In the genomic region with DNA sequence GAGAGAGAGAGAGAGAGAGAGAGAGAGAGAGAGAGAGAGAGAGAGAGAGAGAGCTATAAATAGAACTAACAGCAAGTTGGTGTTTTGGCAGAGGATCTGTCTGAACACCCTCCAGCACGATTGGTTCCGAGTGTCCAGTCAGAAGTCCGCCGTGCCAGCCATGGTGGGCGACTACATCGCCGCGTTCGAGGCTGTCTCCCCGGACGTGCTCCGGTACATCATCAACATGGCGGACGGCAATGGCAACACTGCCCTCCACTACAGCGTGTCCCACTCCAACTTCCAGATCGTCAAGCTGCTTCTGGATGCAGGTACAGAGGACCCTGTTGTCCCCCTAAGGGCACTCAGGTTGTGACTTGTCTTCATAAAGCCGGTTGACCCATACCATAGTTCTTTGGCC, we compare ENCODE assay signal across 18 mouse cellular contexts.
DNase-seq lines count a peak whose midpoint lies in the region; ATAC-seq and TF ChIP-seq lines count a peak whose summit lies in the region.
"Had no signal": no experiment of that assay in that cellular context is flagged by ENCODE, and none has a peak within 500 bp of the region (broad histone marks: within the 10 kb centered on the region; RNA-seq: fewer than 3 reads in every experiment).

No protein-coding gene starts in this region.

- no peaks in the 10 kb centered on the region for H3K9me3 ChIP-seq in heart, embryonic 10.5 days
- H3K9me3 ChIP-seq in heart, postnatal 0 days (replicated peaks; ENCODE audit: control insufficient read depth, low read length) = no peaks in the 10 kb centered on the region
- no peaks in the 10 kb centered on the region for H3K9me3 ChIP-seq in forebrain, postnatal 0 days (ENCODE audit: low read length)
- H3K9me3 ChIP-seq: embryonic facial prominence, embryonic 13.5 days; forebrain, embryonic 12.5 days; hindbrain, embryonic 15.5 days had no signal

- H3K27me3 ChIP-seq in heart, embryonic 10.5 days (ENCODE audit: insufficient read depth, poor library complexity, severe bottlenecking) = no peaks in the 10 kb centered on the region
- H3K27me3 ChIP-seq in heart, postnatal 0 days (ENCODE audit: control insufficient read depth, insufficient read depth, low read length) = no peaks in the 10 kb centered on the region
- no peaks in the 10 kb centered on the region for H3K27me3 ChIP-seq in forebrain, postnatal 0 days (ENCODE audit: insufficient read depth, low read length)
- H3K27me3 ChIP-seq: CH12.LX; embryonic facial prominence, embryonic 13.5 days; forebrain, embryonic 12.5 days; hindbrain, embryonic 15.5 days had no signal

- H3K36me3 ChIP-seq in heart, embryonic 10.5 days = peaks cover 94% of the 10 kb centered on the region
- H3K36me3 ChIP-seq in heart, postnatal 0 days (replicated peaks; ENCODE audit: control insufficient read depth, insufficient read depth, low read length) = peaks cover 66% of the 10 kb centered on the region
- H3K36me3 ChIP-seq in forebrain, postnatal 0 days (ENCODE audit: insufficient read depth) = no peaks in the 10 kb centered on the region; the same call in 1 of the 2 replicates
- H3K36me3 ChIP-seq: forebrain, embryonic 12.5 days; hindbrain, embryonic 15.5 days had no signal

- no peak for DNase-seq in heart, embryonic 10.5 days (ENCODE audit: low spot score)
- no peak for DNase-seq in heart, postnatal 25 days (ENCODE audit: low spot score)
- DNase-seq in heart, postnatal 0 days (ENCODE audit: low spot score) = peak; percentile 51
- DNase-seq in heart, adult 18-20 months = no peak
- peak; percentile 36 for DNase-seq in NIH3T3 (ENCODE audit: low read depth)
- no peak for DNase-seq in adrenal gland, adult 2 months
- DNase-seq in forebrain, postnatal 0 days = no peak
- DNase-seq: cerebellum, adult 11-12 months; cerebellum, adult 9-10 months; cerebellum, postnatal 36 days; gastrocnemius, postnatal 14 days; kidney, adult 2 months had no signal

- intact Hi-C loops in heart, postnatal 25 days (cut with DNase I) = no loop called here

- H3K9ac ChIP-seq in heart, postnatal 0 days (replicated peaks; ENCODE audit: low read depth, low read length) = no peak overlapping the region
- H3K9ac ChIP-seq in forebrain, postnatal 0 days = no peak overlapping the region
- H3K9ac ChIP-seq: embryonic facial prominence, embryonic 13.5 days; forebrain, embryonic 12.5 days; hindbrain, embryonic 15.5 days had no signal

- no peak for ATAC-seq in heart, postnatal 0 days (ENCODE audit: insufficient read depth, low read depth)
- ATAC-seq in forebrain, postnatal 0 days = no peak
- ATAC-seq: forebrain, embryonic 16.5 days; intestine, embryonic 16.5 days had no signal

- 91% methylated on average over 17 of the region's 17 CpGs for WGBS in heart, embryonic 10.5 days
- WGBS in heart, postnatal 0 days = 72% methylated on average over 17 of the region's 17 CpGs
- 98% methylated on average over 17 of the region's 17 CpGs for WGBS in forebrain, postnatal 0 days

- no peak overlapping the region for H3K4me2 ChIP-seq in heart, postnatal 0 days (ENCODE audit: low read depth, low read length)
- no peak overlapping the region for H3K4me2 ChIP-seq in forebrain, postnatal 0 days (ENCODE audit: low read depth)
- H3K4me2 ChIP-seq: embryonic facial prominence, embryonic 13.5 days; forebrain, embryonic 12.5 days; hindbrain, embryonic 15.5 days had no signal

- TF ChIP-seq EP300 in heart, postnatal 0 days (IDR thresholded peaks at IDR 0.05; ENCODE audit: low read depth) = no peak

- no peak for TF ChIP-seq CTCF in heart, postnatal 0 days (IDR thresholded peaks at IDR 0.05; ENCODE audit: low read depth)
- TF ChIP-seq CTCF in forebrain, postnatal 0 days (IDR thresholded peaks at IDR 0.05; ENCODE audit: low read depth) = no peak

- peak overlapping the region; percentile 62; the same call in 1 of the 2 replicates for H3K27ac ChIP-seq in heart, embryonic 10.5 days
- 0 out of 2 replicates have a peak overlapping the region, but pooled peaks have one; percentile 17 for H3K27ac ChIP-seq in heart, postnatal 0 days (ENCODE audit: low read depth)
- no peak overlapping the region for H3K27ac ChIP-seq in forebrain, postnatal 0 days (ENCODE audit: low read depth, low read length)
- H3K27ac ChIP-seq: embryonic facial prominence, embryonic 13.5 days; forebrain, embryonic 12.5 days; hindbrain, embryonic 15.5 days had no signal

- H3K4me3 ChIP-seq in heart, embryonic 10.5 days = no peak overlapping the region
- no peak overlapping the region for H3K4me3 ChIP-seq in heart, postnatal 0 days (ENCODE audit: low read depth, low read length)
- no peak overlapping the region for H3K4me3 ChIP-seq in forebrain, postnatal 0 days (ENCODE audit: low read depth, low read length)
- H3K4me3 ChIP-seq: embryonic facial prominence, embryonic 13.5 days; forebrain, embryonic 12.5 days; hindbrain, embryonic 15.5 days had no signal

- H3K4me1 ChIP-seq in heart, embryonic 10.5 days = peaks cover 26% of the 10 kb centered on the region
- peaks cover 7% of the 10 kb centered on the region; the same call in 1 of the 2 replicates for H3K4me1 ChIP-seq in heart, postnatal 0 days (ENCODE audit: control insufficient read depth, insufficient read depth)
- H3K4me1 ChIP-seq in forebrain, postnatal 0 days (ENCODE audit: insufficient read depth) = no peaks in the 10 kb centered on the region
- H3K4me1 ChIP-seq: embryonic facial prominence, embryonic 13.5 days; forebrain, embryonic 12.5 days; hindbrain, embryonic 15.5 days had no signal

Comparison
In these comparisons a context has a peak if more than half of its experiments do, and no peak if none do; other contexts are left out.
1. DNase-seq: peak in heart, postnatal 0 days (single experiment) and NIH3T3 (single experiment); none in heart, embryonic 10.5 days (single experiment), heart, postnatal 25 days (single experiment), heart, adult 18-20 months (0 of 2), adrenal gland, adult 2 months (single experiment) and forebrain, postnatal 0 days (single experiment).